Mouse (Mus musculus): ENCODE measurements around the gene Casq2. TPM values are rescaled to one million over a fixed set of nuclear protein-coding genes. Genes with fewer than 3 reads are reported as not detected.
"Not testable (repeated sequence)": the region's sequence is repeated elsewhere in the genome, so short reads cannot be mapped to it uniquely, and the experiment has no call there.

The Casq2 gene
- polyA plus RNA-seq, 1 experiment from 2014 or later = 0.95 TPM

- H3K4me2 ChIP-seq = no peak overlapping the region
- no peak for DNase-seq (ENCODE audit: low spot score)
- H3K27ac ChIP-seq (ENCODE audit: low read depth, low read length) = no peak overlapping the region
These were observed 71.4 kb downstream of the Casq2 start for GRCm38 (mm10) chr3:102157652-102158051.

GRCm38 (mm10) chr3:102158759-102159422 is 72.7 kb downstream of the Casq2 start:
- Histone ChIP-seq H3K27ac (ENCODE audit: low read depth, low read length) (no peak overlapping the region), H3K27me3 (replicated peaks; ENCODE audit: control insufficient read depth, insufficient read depth, low read length) (no peaks in the 10 kb centered on the region), H3K4me1 (replicated peaks; ENCODE audit: control insufficient read depth, insufficient read depth, low read length) (peaks cover 15% of the 10 kb centered on the region), H3K4me2 (no peak overlapping the region), H3K9me3 (ENCODE audit: control insufficient read depth, low read length) (no peaks in the 10 kb centered on the region), H3K4me3 (ENCODE audit: low read depth, low read length) (no peak overlapping the region), H3K9ac (ENCODE audit: low read depth, low read length) (no peak overlapping the region), H3K36me3 (ENCODE audit: control insufficient read depth, insufficient read depth, low read length) (peaks cover 36% of the 10 kb centered on the region)
- ATAC-seq (replicated peaks; ENCODE audit: low FRiP score) = no peak
- WGBS = 74% methylated on average over 14 of the region's 14 CpGs
- no peak for DNase-seq (ENCODE audit: low spot score)

More at GRCm38 (mm10) chr3:102157652-102158051, 71.4 kb downstream of the Casq2 start:
- WGBS = 67% methylated on average over 6 of the region's 6 CpGs
- peak; percentile 26; the same call in 1 of the 2 replicates for ATAC-seq (replicated peaks; ENCODE audit: low FRiP score)
- H3K36me3 ChIP-seq (ENCODE audit: control insufficient read depth, insufficient read depth, low read length) = peaks cover 26% of the 10 kb centered on the region; the same call in 1 of the 2 replicates
- H3K9ac ChIP-seq (ENCODE audit: low read depth, low read length) = no peak overlapping the region
- peaks cover 15% of the 10 kb centered on the region for H3K4me1 ChIP-seq (replicated peaks; ENCODE audit: control insufficient read depth, insufficient read depth, low read length)
- no peaks in the 10 kb centered on the region for H3K9me3 ChIP-seq (ENCODE audit: control insufficient read depth, low read length)
- no peak overlapping the region for H3K4me3 ChIP-seq (ENCODE audit: low read depth, low read length)
- no peaks in the 10 kb centered on the region for H3K27me3 ChIP-seq (replicated peaks; ENCODE audit: control insufficient read depth, insufficient read depth, low read length)

- Histone ChIP-seq H3K36me3 (ENCODE audit: control insufficient read depth, insufficient read depth, low read length) (peaks cover 39% of the 10 kb centered on the region), H3K4me2 (no peak overlapping the region; the same call in 1 of the 2 replicates), H3K27ac (ENCODE audit: low read depth, low read length) (no peak overlapping the region), H3K27me3 (replicated peaks; ENCODE audit: control insufficient read depth, insufficient read depth, low read length) (no peaks in the 10 kb centered on the region), H3K4me1 (replicated peaks; ENCODE audit: control insufficient read depth, insufficient read depth, low read length) (peaks cover 15% of the 10 kb centered on the region), H3K9me3 (ENCODE audit: control insufficient read depth, low read length) (no peaks in the 10 kb centered on the region), H3K4me3 (ENCODE audit: low read depth, low read length) (no peak overlapping the region), H3K9ac (ENCODE audit: low read depth, low read length) (no peak overlapping the region)
- WGBS = 76% methylated on average over 14 of the region's 14 CpGs
- no peak for DNase-seq (ENCODE audit: low spot score)
- ATAC-seq (replicated peaks; ENCODE audit: low FRiP score) = peak; percentile 40; the same call in 1 of the 2 replicates
These were observed 73.5 kb downstream of the Casq2 start for GRCm38 (mm10) chr3:102159423-102160325.

GRCm38 (mm10) chr3:102163861-102164260 is 77.6 kb downstream of the Casq2 start:
- WGBS = 88% methylated on average over 1 of the region's 1 CpGs
- not testable (repeated sequence) for H3K9me3 ChIP-seq (ENCODE audit: control insufficient read depth, low read length); H3K27me3 ChIP-seq (replicated peaks; ENCODE audit: control insufficient read depth, insufficient read depth, low read length); H3K9ac ChIP-seq (ENCODE audit: low read depth, low read length); ATAC-seq (replicated peaks; ENCODE audit: low FRiP score); DNase-seq (ENCODE audit: low spot score)
- Histone ChIP-seq H3K4me2 (peak overlapping the region; percentile 68), H3K4me1 (replicated peaks; ENCODE audit: control insufficient read depth, insufficient read depth, low read length) (peaks cover 30% of the 10 kb centered on the region), H3K27ac (ENCODE audit: low read depth, low read length) (peak overlapping the region; percentile 96; the same call in 1 of the 2 replicates), H3K4me3 (ENCODE audit: low read depth, low read length) (peak overlapping the region; percentile 65), H3K36me3 (ENCODE audit: control insufficient read depth, insufficient read depth, low read length) (peaks cover 26% of the 10 kb centered on the region)

GRCm38 (mm10) chr3:102164911-102165310 is 78.7 kb downstream of the Casq2 start:
- Histone ChIP-seq H3K27ac (ENCODE audit: low read depth, low read length) (peak overlapping the region; percentile 96), H3K9me3 (ENCODE audit: control insufficient read depth, low read length) (no peaks in the 10 kb centered on the region), H3K27me3 (replicated peaks; ENCODE audit: control insufficient read depth, insufficient read depth, low read length) (no peaks in the 10 kb centered on the region), H3K4me3 (ENCODE audit: low read depth, low read length) (peak overlapping the region; percentile 65), H3K36me3 (ENCODE audit: control insufficient read depth, insufficient read depth, low read length) (peaks cover 24% of the 10 kb centered on the region), H3K4me1 (replicated peaks; ENCODE audit: control insufficient read depth, insufficient read depth, low read length) (peaks cover 22% of the 10 kb centered on the region), H3K4me2 (peak overlapping the region; percentile 68), H3K9ac (ENCODE audit: low read depth, low read length) (peak overlapping the region; percentile 83)
- ATAC-seq (replicated peaks; ENCODE audit: low FRiP score) = peak; percentile 5; the same call in 1 of the 2 replicates
- DNase-seq (ENCODE audit: low spot score) = no peak
- 41% methylated on average over 4 of the region's 4 CpGs for WGBS

GRCm38 (mm10) chr3:102165536-102166286 is 79.5 kb downstream of the Casq2 start:
- DNase-seq (ENCODE audit: low spot score) = peak; percentile 83
- H3K9ac ChIP-seq (ENCODE audit: low read depth, low read length) = peak overlapping the region; percentile 83
- WGBS = 44% methylated on average over 21 of the region's 21 CpGs

GRCm38 (mm10) chr3:102166287-102166620 is 80.0 kb downstream of the Casq2 start:
- Histone ChIP-seq H3K4me1 (replicated peaks; ENCODE audit: control insufficient read depth, insufficient read depth, low read length) (peaks cover 20% of the 10 kb centered on the region), H3K27me3 (replicated peaks; ENCODE audit: control insufficient read depth, insufficient read depth, low read length) (no peaks in the 10 kb centered on the region), H3K9ac (ENCODE audit: low read depth, low read length) (no peak overlapping the region; the same call in 1 of the 2 replicates), H3K4me3 (ENCODE audit: low read depth, low read length) (no peak overlapping the region), H3K36me3 (ENCODE audit: control insufficient read depth, insufficient read depth, low read length) (peaks cover 18% of the 10 kb centered on the region), H3K27ac (ENCODE audit: low read depth, low read length) (peak overlapping the region; percentile 96), H3K9me3 (ENCODE audit: control insufficient read depth, low read length) (no peaks in the 10 kb centered on the region), H3K4me2 (peak overlapping the region; percentile 37)
- DNase-seq (ENCODE audit: low spot score) = no peak
- ATAC-seq (replicated peaks; ENCODE audit: low FRiP score) = peak; percentile 53
- 49% methylated on average over 4 of the region's 4 CpGs for WGBS

More at GRCm38 (mm10) chr3:102165536-102166286, 79.5 kb downstream of the Casq2 start:
- H3K4me1 ChIP-seq (replicated peaks; ENCODE audit: control insufficient read depth, insufficient read depth, low read length) = peaks cover 20% of the 10 kb centered on the region
- H3K27me3 ChIP-seq (replicated peaks; ENCODE audit: control insufficient read depth, insufficient read depth, low read length) = no peaks in the 10 kb centered on the region
- H3K36me3 ChIP-seq (ENCODE audit: control insufficient read depth, insufficient read depth, low read length) = peaks cover 22% of the 10 kb centered on the region
- ATAC-seq (replicated peaks; ENCODE audit: low FRiP score) = peak; percentile 96
- H3K9me3 ChIP-seq (ENCODE audit: control insufficient read depth, low read length) = no peaks in the 10 kb centered on the region
- H3K4me3 ChIP-seq (ENCODE audit: low read depth, low read length) = peak overlapping the region; percentile 65
- peak overlapping the region; percentile 96 for H3K27ac ChIP-seq (ENCODE audit: low read depth, low read length)
- peak overlapping the region; percentile 68 for H3K4me2 ChIP-seq

GRCm38 (mm10) chr3:102166794-102167193 is 80.6 kb downstream of the Casq2 start:
- ATAC-seq (replicated peaks; ENCODE audit: low FRiP score) = no peak
- peak overlapping the region; percentile 26; the same call in 1 of the 2 replicates for H3K9ac ChIP-seq (ENCODE audit: low read depth, low read length)

More at GRCm38 (mm10) chr3:102166794-102167193, 80.6 kb downstream of the Casq2 start:
- 71% methylated on average over 8 of the region's 8 CpGs for WGBS
- Histone ChIP-seq H3K4me2 (peak overlapping the region; percentile 37), H3K36me3 (ENCODE audit: control insufficient read depth, insufficient read depth, low read length) (peaks cover 13% of the 10 kb centered on the region), H3K27ac (ENCODE audit: low read depth, low read length) (peak overlapping the region; percentile 96), H3K4me3 (ENCODE audit: low read depth, low read length) (no peak overlapping the region), H3K27me3 (replicated peaks; ENCODE audit: control insufficient read depth, insufficient read depth, low read length) (no peaks in the 10 kb centered on the region), H3K9me3 (ENCODE audit: control insufficient read depth, low read length) (no peaks in the 10 kb centered on the region), H3K4me1 (replicated peaks; ENCODE audit: control insufficient read depth, insufficient read depth, low read length) (peaks cover 20% of the 10 kb centered on the region)
- no peak for DNase-seq (ENCODE audit: low spot score)
